Mouse (Mus musculus) neural tube, embryonic 15.5 days (tissue): ENCODE data around the gene Arap2. TPM values are rescaled to one million over a fixed set of nuclear protein-coding genes. Genes with fewer than 3 reads are reported as not detected.
"Not testable (repeated sequence)": the region's sequence is repeated elsewhere in the genome, so short reads cannot be mapped to it uniquely, and the experiment has no call there.

Source experiments
- ATAC-seq: fragments of 200-750 bp; cut with Nextera tagmentation; 2 replicates; pipeline ENCODE4 v1.8.0; 2017; ENCODE audit warnings: mild to moderate bottlenecking, moderate TSS enrichment, moderate library complexity; ENCODE audit not compliant: low FRiP score
- H3K27ac ChIP-seq: fragments of 300-500 bp; sonication (generic); replicated peaks from 2 replicates; pipeline ENCODE4 v1.5.1; 2015; ENCODE audit warnings: mild to moderate bottlenecking, inconsistent platforms
- H3K27me3 ChIP-seq: fragments of 300-500 bp; sonication (generic); replicated peaks from 2 replicates; pipeline ENCODE4 v1.6.1; 2015; ENCODE audit warnings: inconsistent platforms
- H3K36me3 ChIP-seq: fragments of 300-500 bp; sonication (generic); 2 replicates; pipeline ENCODE4 v1.6.1; 2015; ENCODE audit warnings: inconsistent platforms
- H3K4me1 ChIP-seq: fragments of 300-500 bp; sonication (generic); 2 replicates; pipeline ENCODE4 v1.6.1; 2015; ENCODE audit warnings: inconsistent platforms
- H3K4me2 ChIP-seq: fragments of 300-500 bp; sonication (generic); 2 replicates; pipeline ENCODE4 v1.6.1; 2015; ENCODE audit warnings: inconsistent platforms, mild to moderate bottlenecking, moderate library complexity
- H3K4me3 ChIP-seq: fragments of 300-500 bp; sonication (generic); replicated peaks from 2 replicates; pipeline ENCODE4 v1.5.1; 2015; ENCODE audit warnings: mild to moderate bottlenecking, inconsistent platforms
- H3K9ac ChIP-seq: fragments of 300-500 bp; sonication (generic); replicated peaks from 2 replicates; pipeline ENCODE4 v1.6.1; 2015; ENCODE audit warnings: mild to moderate bottlenecking, inconsistent platforms
- H3K9me3 ChIP-seq: fragments of 300-500 bp; sonication (generic); replicated peaks from 2 replicates; pipeline ENCODE4 v1.6.1; 2016; ENCODE audit warnings: inconsistent platforms
- WGBS: fragments of 180-500 bp; shearing (Covaris S2); methylation state at CpG from one replicate; pipeline ENCODE4 v1.1.7; 2015; ENCODE audit warnings: mixed read lengths; 5-methylcytosine and 5-hydroxymethylcytosine counted together
- polyA plus RNA-seq: library from polyadenylated mRNA; unstranded; fragments of >200 nt; fragmentation: Nextera tagmentation; extraction: Ambion mirVana; gene quantifications from 2 replicates; pipeline ENCODE4 v1.2.1, GENCODE M21; 2015

The Arap2 gene
- polyA plus RNA-seq, 1 experiment from 2014 or later = 6.4 TPM

DNA sequence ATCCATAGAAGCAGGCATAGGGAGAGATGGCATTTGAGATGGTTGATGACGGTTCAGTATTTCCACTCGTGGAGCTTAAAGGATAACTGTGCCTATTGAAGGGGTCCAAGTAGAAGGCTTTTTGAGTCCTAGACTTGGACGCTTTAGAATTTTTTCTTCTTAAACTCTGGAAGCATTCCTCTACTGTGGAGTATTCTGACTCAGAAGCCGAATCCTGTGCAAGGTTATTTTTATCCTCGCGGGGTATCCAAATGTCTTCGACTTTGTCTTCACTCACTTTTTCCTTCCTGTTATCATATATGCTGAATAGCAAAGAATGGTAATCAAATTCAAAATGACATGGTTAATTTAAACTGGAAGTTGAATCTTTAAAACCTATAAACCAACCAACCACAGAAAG lies 35.4 kb downstream of the Arap2 start:
- not testable (repeated sequence) for H3K27me3 ChIP-seq, H3K9ac ChIP-seq, H3K4me3 ChIP-seq, H3K9me3 ChIP-seq, H3K4me1 ChIP-seq, H3K4me2 ChIP-seq, ATAC-seq, H3K36me3 ChIP-seq, H3K27ac ChIP-seq
- WGBS = 93% methylated on average over 7 of the region's 7 CpGs

- Histone ChIP-seq H3K27ac (no peak overlapping the region), H3K9me3 (no peaks in the 10 kb centered on the region), H3K36me3 (no peaks in the 10 kb centered on the region), H3K4me2 (no peak overlapping the region), H3K4me1 (no peaks in the 10 kb centered on the region), H3K4me3 (no peak overlapping the region), H3K9ac (no peak overlapping the region), H3K27me3 (no peaks in the 10 kb centered on the region)
- no peak for ATAC-seq
- WGBS = 80% methylated on average over 2 of the region's 2 CpGs
Observed at GRCm38 (mm10) chr5:62725551-62725950, 40.4 kb downstream of the Arap2 start.

GRCm38 (mm10) chr5:62723261-62724105 lies 42.5 kb downstream of the Arap2 start:
- Histone ChIP-seq H3K4me1 (no peaks in the 10 kb centered on the region), H3K36me3 (no peaks in the 10 kb centered on the region)
- 84% methylated on average over 3 of the region's 3 CpGs for WGBS

GRCm38 (mm10) chr5:62716468-62716867 lies 49.5 kb downstream of the Arap2 start:
- Histone ChIP-seq H3K9me3 (no peaks in the 10 kb centered on the region), H3K4me1 (no peaks in the 10 kb centered on the region), H3K27ac (no peak overlapping the region), H3K27me3 (no peaks in the 10 kb centered on the region), H3K36me3 (no peaks in the 10 kb centered on the region), H3K4me2 (no peak overlapping the region), H3K9ac (no peak overlapping the region), H3K4me3 (no peak overlapping the region)
- 97% methylated on average over 3 of the region's 3 CpGs for WGBS
- no peak for ATAC-seq

More at GRCm38 (mm10) chr5:62723261-62724105, 42.5 kb downstream of the Arap2 start:
- ATAC-seq = no peak
- Histone ChIP-seq H3K27ac (no peak overlapping the region), H3K9ac (no peak overlapping the region), H3K4me3 (no peak overlapping the region), H3K9me3 (no peaks in the 10 kb centered on the region), H3K27me3 (no peaks in the 10 kb centered on the region), H3K4me2 (no peak overlapping the region)

- no peaks in the 10 kb centered on the region for H3K27me3 ChIP-seq
- 92% methylated on average over 1 of the region's 1 CpGs for WGBS
- no peak overlapping the region for H3K9ac ChIP-seq
- no peak overlapping the region for H3K4me3 ChIP-seq
- ATAC-seq = no peak
- H3K36me3 ChIP-seq = no peaks in the 10 kb centered on the region
- H3K27ac ChIP-seq = no peak overlapping the region
- no peaks in the 10 kb centered on the region for H3K4me1 ChIP-seq
- no peak overlapping the region for H3K4me2 ChIP-seq
- no peaks in the 10 kb centered on the region for H3K9me3 ChIP-seq
Observed at GRCm38 (mm10) chr5:62715977-62716376, 50.0 kb downstream of the Arap2 start.

DNA sequence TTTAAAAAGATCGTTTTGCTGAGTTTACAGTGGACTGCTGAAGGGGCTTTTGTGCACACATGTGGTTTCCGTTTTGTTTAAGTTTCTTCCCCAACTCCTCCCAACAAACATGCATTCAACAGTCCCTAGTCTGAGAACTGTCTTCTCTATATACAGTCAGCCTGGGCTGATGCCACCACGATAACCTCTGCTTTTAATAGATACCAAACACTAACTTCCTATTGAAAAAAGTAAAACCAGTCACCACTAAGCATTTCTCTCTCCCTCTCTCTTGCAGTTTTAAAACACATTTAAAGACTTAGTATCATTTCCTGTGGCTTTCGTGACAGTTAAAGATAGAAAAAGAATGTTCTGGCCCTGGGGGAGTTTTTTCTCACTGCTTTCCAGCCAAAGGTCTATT lies 50.5 kb downstream of the Arap2 start:
- no peaks in the 10 kb centered on the region for H3K9me3 ChIP-seq
- no peak overlapping the region for H3K9ac ChIP-seq
- H3K4me3 ChIP-seq = no peak overlapping the region
- H3K36me3 ChIP-seq = no peaks in the 10 kb centered on the region
- 82% methylated on average over 4 of the region's 4 CpGs for WGBS
- no peak overlapping the region for H3K4me2 ChIP-seq
- ATAC-seq = no peak
- no peaks in the 10 kb centered on the region for H3K27me3 ChIP-seq
- no peak overlapping the region for H3K27ac ChIP-seq
- no peaks in the 10 kb centered on the region for H3K4me1 ChIP-seq

- no peak for ATAC-seq
- Histone ChIP-seq H3K9me3 (no peaks in the 10 kb centered on the region), H3K9ac (no peak overlapping the region), H3K27ac (no peak overlapping the region), H3K4me3 (no peak overlapping the region), H3K4me2 (no peak overlapping the region), H3K27me3 (no peaks in the 10 kb centered on the region), H3K36me3 (no peaks in the 10 kb centered on the region), H3K4me1 (no peaks in the 10 kb centered on the region)
- 83% methylated on average over 6 of the region's 6 CpGs for WGBS
Observed at GRCm38 (mm10) chr5:62710955-62711354, 55.0 kb downstream of the Arap2 start.

DNA sequence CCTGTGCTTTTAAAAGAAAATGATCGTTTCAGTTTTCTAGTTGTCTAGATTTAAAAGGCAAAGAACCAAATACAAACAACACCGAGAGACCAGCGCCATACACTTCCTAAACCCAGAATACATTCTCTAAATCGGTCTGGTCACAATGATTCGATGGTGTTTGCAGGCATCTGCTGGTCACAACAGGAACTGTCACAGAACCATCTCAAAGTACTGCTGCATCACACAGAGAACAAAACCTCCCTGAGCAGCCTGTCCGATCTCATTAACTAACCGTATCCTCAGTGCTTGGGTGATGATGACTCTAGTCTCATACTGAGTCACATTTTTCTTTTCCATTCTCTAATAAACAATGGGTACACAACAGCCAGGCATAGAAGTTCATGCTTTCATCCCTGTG lies 59.1 kb downstream of the Arap2 start:
- no peak overlapping the region for H3K27ac ChIP-seq
- H3K4me1 ChIP-seq = no peaks in the 10 kb centered on the region
- H3K36me3 ChIP-seq = no peaks in the 10 kb centered on the region
- no peaks in the 10 kb centered on the region for H3K9me3 ChIP-seq
- no peak overlapping the region for H3K9ac ChIP-seq
- 0 out of 2 replicates have a peak overlapping the region, but pooled peaks have one; percentile 5 for H3K4me2 ChIP-seq
- no peaks in the 10 kb centered on the region for H3K27me3 ChIP-seq
- peak; percentile 94 for ATAC-seq
- WGBS = 27% methylated on average over 7 of the region's 7 CpGs
- no peak overlapping the region for H3K4me3 ChIP-seq

DNA sequence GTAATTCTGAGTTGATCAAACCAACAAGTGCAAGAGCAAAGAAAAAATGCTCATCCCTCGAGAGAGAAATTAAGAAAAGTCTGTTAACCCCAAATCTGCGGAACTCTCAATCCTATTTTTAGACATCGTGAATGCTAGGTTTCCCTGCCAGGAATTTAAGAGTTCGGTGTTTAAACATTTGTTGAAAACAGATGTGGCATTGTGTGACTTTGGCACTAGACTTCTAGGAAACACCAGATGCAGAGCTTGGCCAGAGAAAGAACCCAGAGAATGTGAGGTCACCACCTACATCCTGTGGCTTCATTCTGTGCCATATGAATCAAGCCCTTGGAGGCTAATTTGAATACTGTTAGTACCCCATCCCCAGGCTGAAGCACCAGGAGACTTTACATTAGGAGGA lies 76.0 kb downstream of the Arap2 start:
- H3K4me1 ChIP-seq = no peaks in the 10 kb centered on the region
- 64% methylated on average over 4 of the region's 4 CpGs for WGBS
- H3K4me3 ChIP-seq = no peak overlapping the region
- no peak overlapping the region for H3K27ac ChIP-seq
- H3K36me3 ChIP-seq = no peaks in the 10 kb centered on the region
- H3K9me3 ChIP-seq = no peaks in the 10 kb centered on the region
- no peak for ATAC-seq
- no peak overlapping the region for H3K4me2 ChIP-seq
- no peak overlapping the region for H3K9ac ChIP-seq
- H3K27me3 ChIP-seq = no peaks in the 10 kb centered on the region

DNA sequence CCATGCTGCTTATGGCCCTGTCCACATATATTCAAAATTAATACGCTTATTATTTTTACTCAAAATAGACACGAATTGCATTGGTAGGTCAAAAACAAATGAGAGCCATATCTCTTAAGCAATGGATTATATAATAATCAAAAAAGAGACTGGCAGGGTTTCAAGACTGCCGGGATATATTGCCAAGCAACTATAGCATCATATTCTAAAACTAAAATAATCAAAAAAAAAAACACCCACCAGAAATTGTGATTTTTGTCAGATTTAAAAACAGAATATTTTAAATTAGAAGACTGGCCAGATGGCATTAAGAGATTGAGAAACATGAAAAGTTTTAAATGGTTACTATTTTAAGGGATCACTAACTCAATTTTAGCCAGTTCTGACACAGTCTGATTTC lies 82.2 kb downstream of the Arap2 start:
- Histone ChIP-seq H3K9ac (no peak overlapping the region), H3K36me3 (no peaks in the 10 kb centered on the region), H3K9me3 (no peaks in the 10 kb centered on the region), H3K4me1 (no peaks in the 10 kb centered on the region), H3K27me3 (no peaks in the 10 kb centered on the region), H3K4me2 (no peak overlapping the region), H3K4me3 (no peak overlapping the region), H3K27ac (no peak overlapping the region)
- WGBS = 72% methylated on average over 3 of the region's 3 CpGs
- ATAC-seq = no peak

DNA sequence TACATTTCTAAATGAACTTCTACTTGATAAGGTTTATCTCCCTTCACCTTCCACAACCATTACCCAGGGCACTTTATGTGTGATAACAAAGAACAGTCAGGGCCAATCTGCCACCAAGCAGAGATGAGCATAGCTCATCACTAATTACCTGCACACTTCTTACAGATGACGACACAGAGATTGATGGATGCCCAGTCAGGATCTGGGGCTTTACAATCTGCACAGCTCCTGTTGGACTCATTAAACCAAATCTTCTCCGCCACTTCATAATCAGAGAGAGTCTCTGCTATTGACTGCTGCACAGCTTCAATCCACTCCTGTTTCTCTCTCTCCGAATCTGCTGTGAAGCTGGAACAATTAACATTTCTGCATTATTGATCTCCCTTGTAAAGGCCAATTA lies 82.8 kb downstream of the Arap2 start:
- Histone ChIP-seq H3K9me3 (no peaks in the 10 kb centered on the region), H3K9ac (no peak overlapping the region), H3K4me2 (no peak overlapping the region), H3K27ac (no peak overlapping the region), H3K4me3 (no peak overlapping the region), H3K36me3 (no peaks in the 10 kb centered on the region), H3K4me1 (no peaks in the 10 kb centered on the region), H3K27me3 (no peaks in the 10 kb centered on the region)
- ATAC-seq = peak; percentile 65
- 34% methylated on average over 3 of the region's 3 CpGs for WGBS

GRCm38 (mm10) chr5:62677390-62677789 lies 88.6 kb downstream of the Arap2 start:
- no peak overlapping the region for H3K9ac ChIP-seq
- H3K27ac ChIP-seq = no peak overlapping the region
- H3K4me1 ChIP-seq = peaks cover 7% of the 10 kb centered on the region
- no peaks in the 10 kb centered on the region for H3K27me3 ChIP-seq
- H3K36me3 ChIP-seq = no peaks in the 10 kb centered on the region
- WGBS = 92% methylated on average over 7 of the region's 7 CpGs
- H3K9me3 ChIP-seq = no peaks in the 10 kb centered on the region
- no peak overlapping the region for H3K4me2 ChIP-seq
- no peak overlapping the region for H3K4me3 ChIP-seq
- ATAC-seq = no peak
